Mouse (Mus musculus) liver, postnatal 0 days (tissue): ENCODE data around the gene Churc1. TPM values are rescaled to one million over a fixed set of nuclear protein-coding genes. Genes with fewer than 3 reads are reported as not detected.

Source experiments
- ATAC-seq: fragments of 200-750 bp; cut with Nextera tagmentation; 2 replicates; pipeline ENCODE4 v1.8.0; 2017; ENCODE audit warnings: mild to moderate bottlenecking, moderate library complexity
- DNase-seq: peaks from one replicate; pipeline ENCODE4 v3.0.0-alpha.2; 2016
- H3K27ac ChIP-seq: fragments of 300-500 bp; sonication (generic); 2 replicates; pipeline ENCODE4 v1.5.1; 2014; ENCODE audit warnings: antibody characterized with exemption, moderate library complexity, mild to moderate bottlenecking, low read depth
- H3K27me3 ChIP-seq: fragments of 300-500 bp; sonication (generic); 2 replicates; pipeline ENCODE4 v1.6.1; 2014; ENCODE audit warnings: low read length, control low read depth, mixed read lengths; ENCODE audit not compliant: insufficient read depth
- H3K36me3 ChIP-seq: fragments of 300-500 bp; sonication (generic); replicated peaks from 2 replicates; pipeline ENCODE4 v1.6.1; 2014; ENCODE audit warnings: mild to moderate bottlenecking, control low read depth, low read length, moderate library complexity, mixed read lengths; ENCODE audit not compliant: insufficient read depth
- H3K4me1 ChIP-seq: fragments of 300-500 bp; sonication (generic); 2 replicates; pipeline ENCODE4 v1.6.1; 2014; ENCODE audit warnings: antibody characterized with exemption, mild to moderate bottlenecking, control low read depth; ENCODE audit not compliant: insufficient read depth
- H3K4me2 ChIP-seq: fragments of 300-500 bp; sonication (generic); 2 replicates; pipeline ENCODE4 v1.6.1; 2014; ENCODE audit warnings: low read depth, mild to moderate bottlenecking, low read length, moderate library complexity, mixed read lengths
- H3K4me3 ChIP-seq: fragments of 300-500 bp; sonication (generic); 2 replicates; pipeline ENCODE4 v1.5.1; 2014; ENCODE audit warnings: low read depth, low read length
- H3K9ac ChIP-seq: fragments of 300-500 bp; sonication (generic); replicated peaks from 2 replicates; pipeline ENCODE4 v1.6.1; 2014; ENCODE audit warnings: mild to moderate bottlenecking, moderate library complexity
- H3K9me3 ChIP-seq: fragments of 300-500 bp; sonication (generic); 2 replicates; pipeline ENCODE4 v1.6.1; 2016; ENCODE audit warnings: mild to moderate bottlenecking, control low read depth, low read length, mixed read lengths
- CTCF ChIP-seq: sonication (generic); IDR thresholded peaks from 2 replicates; pipeline ENCODE4 v1.5.1; 2016; ENCODE audit warnings: antibody characterized with exemption, low read depth
- EP300 ChIP-seq: IDR thresholded peaks from 2 replicates; pipeline ENCODE4 v1.6.1; 2016; ENCODE audit warnings: antibody characterized with exemption, low read depth, mild to moderate bottlenecking
- WGBS: fragments of 180-500 bp; shearing (Covaris S2); extraction: QIAGEN DNeasy Blood & Tissue Kit; methylation state at CpG from one replicate; pipeline ENCODE4 v1.1.7; 2014; ENCODE audit not compliant: insufficient replicate concordance; 5-methylcytosine and 5-hydroxymethylcytosine counted together
- polyA plus RNA-seq: library from polyadenylated mRNA; unstranded; fragments of >200 nt; fragmentation: Nextera tagmentation; extraction: Ambion mirVana; gene quantifications from 2 replicates; pipeline ENCODE4 v1.2.1, GENCODE M21; 2015

Churc1 gene
- polyA plus RNA-seq, 1 experiment from 2014 or later: 92.7 TPM

DNA sequence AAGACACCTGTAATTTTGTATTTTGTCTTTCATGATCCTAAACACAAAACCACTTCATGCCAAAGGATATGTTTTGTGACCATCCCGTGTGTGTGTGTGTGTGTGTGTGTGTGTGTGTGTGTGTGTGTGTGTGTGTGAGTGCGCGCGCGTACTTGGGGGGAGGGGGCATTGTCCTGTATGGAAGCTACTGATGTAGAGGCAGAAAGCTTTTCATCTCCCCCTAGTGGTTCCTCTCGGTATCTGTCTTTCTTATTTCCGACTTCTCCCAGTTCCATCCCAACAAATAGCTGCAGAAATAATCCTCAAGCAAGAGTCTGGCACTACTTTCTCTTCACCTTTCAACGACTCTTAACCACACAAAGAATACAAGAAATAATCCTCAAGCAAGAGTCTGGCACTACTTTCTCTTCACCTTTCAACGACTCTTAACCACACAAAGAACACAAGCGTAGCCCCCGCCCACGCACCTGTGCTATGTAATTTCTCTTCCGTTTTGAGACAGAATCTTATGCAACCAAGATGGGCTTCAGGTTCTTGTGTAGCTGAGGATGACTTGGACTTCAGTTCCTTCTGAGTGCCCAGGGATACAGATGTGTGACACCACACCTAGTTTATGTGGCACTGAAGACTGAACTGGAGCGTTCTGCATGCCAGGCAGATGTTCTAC is 12.6 kb upstream of the Churc1 start:
- 0 out of 2 replicates have a peak, but pooled peaks cover 4% of the 10 kb centered on the region for H3K27me3 ChIP-seq
- 38% methylated on average over 12 of the region's 14 CpGs for WGBS
- no peaks in the 10 kb centered on the region for H3K9me3 ChIP-seq
- no peak overlapping the region for H3K4me3 ChIP-seq
- TF ChIP-seq EP300 (no peak), CTCF (peak; percentile 75)
- no peak overlapping the region for H3K9ac ChIP-seq
- H3K36me3 ChIP-seq: no peaks in the 10 kb centered on the region
- no peak overlapping the region for H3K27ac ChIP-seq
- peak; percentile 45 for DNase-seq
- no peak for ATAC-seq
- H3K4me2 ChIP-seq: no peak overlapping the region
- no peaks in the 10 kb centered on the region for H3K4me1 ChIP-seq

DNA sequence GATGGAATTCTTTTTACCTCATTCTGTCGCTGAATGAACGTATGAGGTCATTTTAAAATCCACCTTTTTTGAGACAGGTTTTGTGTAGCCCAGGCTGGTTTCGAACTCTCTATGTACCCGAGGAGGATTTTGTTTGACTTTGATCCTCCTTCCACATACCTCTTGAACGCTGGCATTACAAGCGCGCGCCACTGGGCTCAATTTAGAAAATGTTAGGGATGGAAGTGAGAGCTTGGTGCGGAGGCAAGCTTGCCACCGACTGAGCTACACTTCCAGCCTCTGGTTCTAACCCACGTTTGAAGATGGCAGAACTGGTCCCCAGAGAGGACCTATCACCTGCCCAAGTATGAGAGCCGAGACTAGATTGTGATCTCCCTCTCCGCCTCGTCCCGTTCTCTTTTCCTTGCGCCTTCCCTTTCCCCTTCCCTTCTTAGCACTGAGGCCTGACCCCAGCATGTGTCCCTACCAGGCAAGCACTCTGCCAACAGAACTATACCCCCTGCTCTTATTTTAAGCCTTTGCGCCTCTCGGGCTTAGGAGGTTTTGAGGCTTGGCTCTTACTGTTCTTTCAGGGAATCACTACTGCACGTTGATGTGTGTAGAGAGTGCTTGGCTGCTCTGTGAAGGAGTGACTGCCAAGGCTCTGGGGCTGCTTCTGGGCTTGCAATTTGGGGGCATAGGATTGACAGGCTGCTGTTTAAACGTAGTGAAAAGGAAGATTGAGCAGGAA is 728 bp downstream of the Churc1 start:
- 30% methylated on average over 20 of the region's 20 CpGs for WGBS
- Histone ChIP-seq H3K9ac (peak overlapping the region; percentile 76), H3K36me3 (no peaks in the 10 kb centered on the region), H3K27ac (peak overlapping the region; percentile 83), H3K4me3 (peak overlapping the region; percentile 66), H3K27me3 (no peaks in the 10 kb centered on the region), H3K4me1 (peaks cover 11% of the 10 kb centered on the region), H3K9me3 (no peaks in the 10 kb centered on the region), H3K4me2 (peak overlapping the region; percentile 85)
- no peak for DNase-seq
- ATAC-seq: peak; percentile 11; the same call in 1 of the 2 replicates
- TF ChIP-seq EP300: no peak
- no peak for TF ChIP-seq CTCF

DNA sequence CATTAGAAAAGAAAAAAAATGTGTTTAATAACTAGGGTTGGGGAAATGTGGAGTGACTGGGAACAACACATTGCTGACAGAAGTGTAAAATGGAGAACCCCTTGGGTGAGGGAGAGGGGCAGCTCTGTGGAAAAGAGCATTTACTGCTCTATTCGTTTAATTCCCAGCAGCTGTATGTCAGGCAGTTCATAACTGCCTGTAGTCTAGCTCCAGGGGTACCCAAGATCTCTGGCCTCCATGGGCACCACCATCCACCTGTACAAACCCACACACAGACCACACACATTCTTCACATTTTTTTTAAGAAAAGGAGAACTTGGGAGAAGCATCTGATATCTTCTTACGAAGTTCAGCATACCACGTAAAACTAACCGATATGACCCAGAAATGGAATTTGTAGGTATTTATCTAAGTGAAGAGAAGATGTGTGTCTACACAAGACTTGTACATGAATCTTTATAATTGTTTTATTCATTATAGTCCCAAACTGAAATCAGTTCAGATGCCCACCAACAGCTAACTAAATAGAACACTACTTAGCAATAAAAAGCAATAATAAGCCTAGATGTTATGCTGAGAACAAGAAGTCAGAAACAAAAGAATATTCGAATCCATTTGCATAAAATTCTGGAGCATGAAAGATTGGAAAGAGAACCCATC is 5.6 kb downstream of the Churc1 start:
- Histone ChIP-seq H3K9ac (no peak overlapping the region), H3K4me2 (no peak overlapping the region), H3K4me1 (peaks cover 5% of the 10 kb centered on the region), H3K9me3 (no peaks in the 10 kb centered on the region), H3K36me3 (no peaks in the 10 kb centered on the region), H3K4me3 (no peak overlapping the region), H3K27me3 (no peaks in the 10 kb centered on the region), H3K27ac (no peak overlapping the region)
- DNase-seq (no peak), ATAC-seq (no peak)
- TF ChIP-seq CTCF: no peak
- TF ChIP-seq EP300: no peak
- 83% methylated on average over 5 of the region's 5 CpGs for WGBS

DNA sequence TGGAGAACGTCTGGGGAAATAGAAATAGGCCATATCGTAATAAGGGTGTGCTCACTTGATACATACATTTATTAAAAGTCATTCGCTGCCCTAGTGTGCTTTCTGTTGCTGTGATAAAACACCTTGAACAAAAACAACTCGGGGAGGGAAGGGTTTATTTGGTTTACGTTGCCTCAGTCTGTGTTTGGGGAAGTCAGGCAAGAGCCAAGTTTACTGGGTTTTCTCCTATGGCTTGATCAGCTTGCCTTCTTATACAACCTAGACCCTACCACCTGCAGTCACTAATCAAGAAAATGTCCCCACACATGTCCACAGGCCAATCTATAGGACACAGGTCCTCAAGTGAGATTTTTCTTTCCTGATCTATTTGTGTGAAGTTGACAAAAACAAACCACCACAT is 6.2 kb downstream of the Churc1 start:
- H3K27ac ChIP-seq: no peak overlapping the region
- no peak for DNase-seq
- no peak overlapping the region for H3K4me3 ChIP-seq
- H3K4me2 ChIP-seq: no peak overlapping the region
- no peaks in the 10 kb centered on the region for H3K9me3 ChIP-seq
- TF ChIP-seq CTCF: no peak
- no peak for TF ChIP-seq EP300
- no peaks in the 10 kb centered on the region for H3K27me3 ChIP-seq
- WGBS: 67% methylated on average over 5 of the region's 5 CpGs
- ATAC-seq: no peak
- no peaks in the 10 kb centered on the region; the same call in none of the 2 replicates for H3K4me1 ChIP-seq
- no peaks in the 10 kb centered on the region for H3K36me3 ChIP-seq
- H3K9ac ChIP-seq: no peak overlapping the region

DNA sequence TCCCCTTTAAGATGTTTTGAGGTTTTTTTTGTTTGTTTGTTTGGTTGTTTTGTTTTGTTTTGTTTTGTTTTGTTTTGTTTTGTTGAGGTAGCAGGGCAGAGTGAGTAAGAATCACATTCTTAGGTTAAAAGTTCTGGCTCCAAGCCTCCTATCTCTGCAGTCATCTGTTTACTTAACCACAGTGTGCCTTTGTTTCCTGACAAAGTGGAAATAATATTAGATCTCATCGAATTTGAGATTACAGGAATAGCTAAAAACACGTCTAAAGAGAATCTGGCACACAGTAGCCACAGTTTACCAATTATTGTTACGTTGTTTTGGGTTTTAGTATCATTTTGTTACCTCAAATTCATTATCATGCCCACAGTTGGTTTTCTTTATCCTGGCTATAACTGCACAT is 9.3 kb downstream of the Churc1 start:
- ATAC-seq: no peak
- Histone ChIP-seq H3K4me1 (no peaks in the 10 kb centered on the region; the same call in 1 of the 2 replicates), H3K36me3 (peaks cover 3% of the 10 kb centered on the region; the same call in 1 of the 2 replicates), H3K4me3 (no peak overlapping the region), H3K9me3 (no peaks in the 10 kb centered on the region), H3K9ac (no peak overlapping the region), H3K27me3 (no peaks in the 10 kb centered on the region), H3K4me2 (no peak overlapping the region), H3K27ac (no peak overlapping the region)
- no peak for DNase-seq
- WGBS: 51% methylated on average over 3 of the region's 3 CpGs
- TF ChIP-seq CTCF (no peak), EP300 (no peak)

DNA sequence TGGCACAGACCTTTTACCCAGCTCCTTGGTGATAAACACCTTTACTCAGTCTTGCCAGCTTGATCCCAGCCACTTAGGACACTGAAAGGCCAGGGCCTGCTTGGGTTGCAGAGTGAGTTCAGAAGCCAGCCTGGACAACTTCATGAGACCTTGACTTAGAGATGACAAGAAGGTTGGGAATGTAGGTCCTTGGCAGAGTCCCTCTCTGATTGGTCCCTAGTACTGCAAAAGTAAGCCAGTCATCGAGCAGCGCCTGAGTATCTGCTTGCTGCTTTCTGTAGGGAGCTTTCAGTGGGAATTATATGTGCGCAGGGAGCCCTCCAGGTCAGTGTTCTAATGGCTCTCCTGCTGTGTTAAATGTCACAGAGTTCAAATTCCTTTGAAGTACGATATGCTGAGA is 9.8 kb downstream of the Churc1 start:
- Histone ChIP-seq H3K9me3 (no peaks in the 10 kb centered on the region), H3K4me1 (no peaks in the 10 kb centered on the region; the same call in 1 of the 2 replicates), H3K4me2 (no peak overlapping the region), H3K27ac (no peak overlapping the region), H3K4me3 (no peak overlapping the region), H3K9ac (no peak overlapping the region), H3K27me3 (no peaks in the 10 kb centered on the region), H3K36me3 (peaks cover 3% of the 10 kb centered on the region; the same call in 1 of the 2 replicates)
- DNase-seq (no peak), ATAC-seq (no peak)
- WGBS: 86% methylated on average over 4 of the region's 4 CpGs
- TF ChIP-seq EP300: no peak
- TF ChIP-seq CTCF: no peak
